Mouse (Mus musculus) MEL-GATA-1-ER (cell line): ENCODE measurements around the gene Cyp4f16.
"Not testable (repeated sequence)": the region's sequence is repeated elsewhere in the genome, so short reads cannot be mapped to it uniquely, and the experiment has no call there.

Experiments
- DNase-seq: peaks from one replicate; pipeline ENCODE4 v3.0.0-alpha.2; 2012; ENCODE audit warnings: low read depth; ENCODE audit errors: extremely low read depth

Gene Cyp4f16

GRCm38 (mm10) chr17:32536051-32536866 is at the start of gene Cyp4f16:
Cyp4f16 (plus strand) TSS chr17:32536558.
- DNase-seq, result peak; percentile 71

- no peak for DNase-seq
Measured at GRCm38 (mm10) chr17:32492349-32492980, 43.9 kb upstream of the Cyp4f16 start.

- DNase-seq, result peak; percentile 52
Measured at GRCm38 (mm10) chr17:32494601-32495000, 41.8 kb upstream of the Cyp4f16 start.

- not testable (repeated sequence) for DNase-seq
Measured at GRCm38 (mm10) chr17:32500511-32500910, 35.8 kb upstream of the Cyp4f16 start.

- DNase-seq, result no peak
Measured at GRCm38 (mm10) chr17:32501051-32501450, 35.3 kb upstream of the Cyp4f16 start.

GRCm38 (mm10) chr17:32503111-32503510 is 33.2 kb upstream of the Cyp4f16 start:
- no peak for DNase-seq

GRCm38 (mm10) chr17:32505851-32506728 is 30.3 kb upstream of the Cyp4f16 start, which contains the start of gene Cyp4f17:
Cyp4f17 (plus strand) TSS chr17:32506050.
- peak; percentile 17 for DNase-seq

- DNase-seq, result no peak
Measured at GRCm38 (mm10) chr17:32506729-32507245, 29.6 kb upstream of the Cyp4f16 start.

GRCm38 (mm10) chr17:32516126-32516525 is 20.2 kb upstream of the Cyp4f16 start:
- DNase-seq, result no peak

GRCm38 (mm10) chr17:32521981-32522380 is 14.4 kb upstream of the Cyp4f16 start:
- no peak for DNase-seq

GRCm38 (mm10) chr17:32522386-32522785 is 14.0 kb upstream of the Cyp4f16 start:
- peak; percentile 45 for DNase-seq

- DNase-seq, result no peak
Measured at GRCm38 (mm10) chr17:32522816-32523215, 13.5 kb upstream of the Cyp4f16 start.

GRCm38 (mm10) chr17:32523895-32524294 is 12.5 kb upstream of the Cyp4f16 start:
- peak; percentile 58 for DNase-seq

GRCm38 (mm10) chr17:32526341-32526740 is 10.0 kb upstream of the Cyp4f16 start:
- not testable (repeated sequence) for DNase-seq

- no peak for DNase-seq
Measured at GRCm38 (mm10) chr17:32527748-32528147, 8.6 kb upstream of the Cyp4f16 start.

GRCm38 (mm10) chr17:32528408-32529337 is 7.7 kb upstream of the Cyp4f16 start:
- peak; percentile 68 for DNase-seq

- not testable (repeated sequence) for DNase-seq
Measured at GRCm38 (mm10) chr17:32532356-32532755, 4.0 kb upstream of the Cyp4f16 start.

- DNase-seq, result no peak
Measured at GRCm38 (mm10) chr17:32534068-32534467, 2.3 kb upstream of the Cyp4f16 start.

GRCm38 (mm10) chr17:32536867-32537250 is 501 bp downstream of the Cyp4f16 start:
- DNase-seq, result no peak

GRCm38 (mm10) chr17:32544792-32545191 is 8.4 kb downstream of the Cyp4f16 start:
- DNase-seq, result not testable (repeated sequence)
